Mouse (Mus musculus): Measurements from ENCODE around the gene Hipk2. TPM values are rescaled to one million over a fixed set of nuclear protein-coding genes. Genes with fewer than 3 reads are reported as not detected.
A peak's percentile ranks its signal among the peaks of the same experiment; 100 is the strongest.

Hipk2 gene
- polyA plus RNA-seq, 1 experiment from 2014 or later, result 25.6 TPM

GRCm38 (mm10) chr6:38797548-38797947 is 78.4 kb downstream of the Hipk2 start:
- no peak for ATAC-seq (ENCODE audit: insufficient read depth, low FRiP score, low read depth)
- no peak overlapping the region for H3K27ac ChIP-seq
- 70% methylated on average over 3 of the region's 3 CpGs for WGBS
- no peak overlapping the region for H3K4me2 ChIP-seq
- H3K4me3 ChIP-seq (replicated peaks), result no peak overlapping the region
- no peak overlapping the region for H3K9ac ChIP-seq
- H3K36me3 ChIP-seq, result no peaks in the 10 kb centered on the region
- no peaks in the 10 kb centered on the region for H3K27me3 ChIP-seq (replicated peaks)
- H3K9me3 ChIP-seq, result no peaks in the 10 kb centered on the region
- H3K4me1 ChIP-seq, result peaks cover 2% of the 10 kb centered on the region; the same call in 1 of the 2 replicates

DNA sequence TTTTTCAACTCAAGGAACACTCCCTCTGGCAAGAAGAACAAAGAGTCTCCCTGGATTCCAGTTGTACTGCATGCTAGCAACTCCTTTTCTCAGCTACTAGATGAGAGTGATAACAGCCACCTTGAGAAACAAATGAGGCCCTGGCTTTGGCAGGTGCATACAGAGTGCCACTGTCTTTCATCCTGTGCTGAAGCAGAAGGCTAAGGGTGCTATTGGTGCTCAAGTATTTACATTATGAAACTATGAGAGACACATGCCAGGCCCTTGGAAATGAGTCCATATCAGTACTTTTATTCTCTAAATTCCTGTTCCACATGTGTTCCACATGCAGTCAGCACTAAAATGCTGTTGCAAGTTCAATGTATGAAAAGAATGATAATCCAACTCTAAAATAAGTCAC is 79.0 kb downstream of the Hipk2 start:
- Histone ChIP-seq H3K27ac (no peak overlapping the region), H3K27me3 (replicated peaks) (no peaks in the 10 kb centered on the region), H3K4me2 (no peak overlapping the region), H3K4me3 (replicated peaks) (no peak overlapping the region), H3K4me1 (peaks cover 2% of the 10 kb centered on the region; the same call in 1 of the 2 replicates), H3K36me3 (no peaks in the 10 kb centered on the region), H3K9me3 (no peaks in the 10 kb centered on the region), H3K9ac (no peak overlapping the region)
- no peak for ATAC-seq (ENCODE audit: insufficient read depth, low FRiP score, low read depth)

DNA sequence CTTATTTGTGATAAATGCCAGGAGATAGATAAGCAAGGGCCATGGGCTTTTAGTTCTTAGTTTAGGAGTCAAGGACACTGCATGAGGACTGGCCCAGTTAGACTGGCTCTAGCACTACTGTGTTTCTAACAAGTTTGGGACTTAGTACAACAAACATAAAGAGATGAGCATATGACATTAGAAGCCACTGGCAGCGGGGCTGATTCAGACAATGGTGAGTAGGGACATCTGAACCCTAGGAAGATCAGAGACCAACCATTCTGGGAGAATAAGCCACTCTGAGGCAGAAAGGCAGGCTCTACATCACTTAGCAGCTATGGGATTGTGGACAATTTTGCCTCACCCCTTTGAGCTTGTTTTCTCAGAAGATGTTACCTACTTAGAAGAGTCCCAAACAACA is 79.6 kb downstream of the Hipk2 start:
- no peak for ATAC-seq (ENCODE audit: insufficient read depth, low FRiP score, low read depth)
- 82% methylated on average over 1 of the region's 1 CpGs for WGBS
- no peak overlapping the region for H3K4me3 ChIP-seq (replicated peaks)

DNA sequence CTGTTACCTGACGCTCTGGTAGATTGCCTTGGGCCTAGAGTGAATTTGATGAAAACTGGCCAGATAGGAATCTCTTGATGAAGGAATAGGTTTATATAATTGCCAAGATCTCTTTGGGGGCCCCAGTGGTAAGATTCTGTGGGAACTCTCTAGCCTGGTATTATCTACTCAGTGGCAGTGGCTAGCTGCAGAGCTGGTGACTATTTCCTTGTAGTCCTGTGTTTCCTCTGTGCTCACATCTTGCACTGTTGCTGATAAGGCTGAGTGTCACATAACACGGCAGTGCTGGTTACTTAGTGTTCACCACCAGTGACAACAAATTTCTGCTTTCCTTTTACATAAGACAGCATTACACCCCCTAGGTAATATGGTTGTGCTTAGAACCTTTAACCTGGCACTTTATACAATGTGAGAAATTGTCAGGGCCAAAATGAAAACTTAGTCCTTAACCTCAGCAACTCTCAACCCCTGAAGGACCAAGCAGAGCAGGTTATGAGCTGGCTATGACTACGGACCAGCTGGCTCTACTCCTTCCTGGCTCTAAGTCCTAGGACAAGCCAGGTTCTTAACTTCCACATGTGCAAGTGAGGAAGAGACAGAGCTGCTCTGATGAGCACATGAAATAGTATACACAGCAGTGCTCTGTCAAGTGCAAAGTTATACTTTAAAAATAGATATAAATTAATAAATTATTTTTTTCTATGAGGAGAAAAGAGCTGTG is 80.7 kb downstream of the Hipk2 start:
- H3K27me3 ChIP-seq (replicated peaks), result no peaks in the 10 kb centered on the region

More for the DNA sequence above, 79.6 kb downstream of the Hipk2 start:
- peaks cover 2% of the 10 kb centered on the region; the same call in 1 of the 2 replicates for H3K4me1 ChIP-seq
- no peaks in the 10 kb centered on the region for H3K36me3 ChIP-seq
- H3K27me3 ChIP-seq (replicated peaks), result no peaks in the 10 kb centered on the region
- no peak overlapping the region for H3K27ac ChIP-seq
- H3K9ac ChIP-seq, result no peak overlapping the region
- H3K9me3 ChIP-seq, result no peaks in the 10 kb centered on the region
- no peak overlapping the region for H3K4me2 ChIP-seq

DNA sequence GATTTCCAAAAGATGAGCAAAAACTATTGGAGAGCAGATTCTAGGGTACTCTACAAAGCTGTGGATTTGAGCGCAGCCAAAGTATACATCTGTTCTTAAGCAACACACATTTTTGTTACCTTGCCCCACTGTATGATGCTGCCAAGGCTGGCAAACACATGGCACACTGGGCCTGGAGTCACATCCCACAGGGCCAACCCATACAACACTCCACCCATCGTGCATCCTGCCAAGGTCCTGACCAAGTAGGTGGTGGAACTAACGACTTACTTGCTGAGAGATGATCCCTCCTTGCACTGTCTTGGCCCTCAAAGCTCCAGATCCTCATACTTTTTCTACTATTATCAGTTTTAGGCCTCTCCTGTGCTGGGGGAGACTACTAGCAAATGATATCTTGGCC is 83.0 kb downstream of the Hipk2 start:
- H3K36me3 ChIP-seq, result no peaks in the 10 kb centered on the region
- no peak overlapping the region for H3K4me3 ChIP-seq (replicated peaks)
- no peaks in the 10 kb centered on the region for H3K27me3 ChIP-seq (replicated peaks)
- H3K27ac ChIP-seq, result no peak overlapping the region
- H3K9ac ChIP-seq, result no peak overlapping the region
- WGBS, result 88% methylated on average over 3 of the region's 3 CpGs
- no peaks in the 10 kb centered on the region for H3K9me3 ChIP-seq
- H3K4me1 ChIP-seq, result peaks cover 6% of the 10 kb centered on the region; the same call in 1 of the 2 replicates
- no peak overlapping the region for H3K4me2 ChIP-seq
- no peak for ATAC-seq (ENCODE audit: insufficient read depth, low FRiP score, low read depth)

More for the DNA sequence above, 80.7 kb downstream of the Hipk2 start:
- ATAC-seq (ENCODE audit: insufficient read depth, low FRiP score, low read depth), result peak; percentile 58; the same call in 1 of the 2 replicates
- Histone ChIP-seq H3K4me1 (peaks cover 2% of the 10 kb centered on the region; the same call in 1 of the 2 replicates), H3K4me2 (no peak overlapping the region), H3K9me3 (no peaks in the 10 kb centered on the region), H3K27ac (no peak overlapping the region), H3K9ac (no peak overlapping the region), H3K4me3 (replicated peaks) (no peak overlapping the region), H3K36me3 (no peaks in the 10 kb centered on the region)
- WGBS, result 68% methylated on average over 3 of the region's 3 CpGs

- Histone ChIP-seq H3K9ac (no peak overlapping the region), H3K27me3 (replicated peaks) (no peaks in the 10 kb centered on the region), H3K27ac (no peak overlapping the region), H3K4me1 (peaks cover 17% of the 10 kb centered on the region), H3K36me3 (no peaks in the 10 kb centered on the region), H3K4me3 (replicated peaks) (no peak overlapping the region), H3K4me2 (no peak overlapping the region), H3K9me3 (no peaks in the 10 kb centered on the region)
- 77% methylated on average over 5 of the region's 5 CpGs for WGBS
- no peak for ATAC-seq (ENCODE audit: insufficient read depth, low FRiP score, low read depth)
Observed at GRCm38 (mm10) chr6:38789221-38789810, 86.6 kb downstream of the Hipk2 start.

DNA sequence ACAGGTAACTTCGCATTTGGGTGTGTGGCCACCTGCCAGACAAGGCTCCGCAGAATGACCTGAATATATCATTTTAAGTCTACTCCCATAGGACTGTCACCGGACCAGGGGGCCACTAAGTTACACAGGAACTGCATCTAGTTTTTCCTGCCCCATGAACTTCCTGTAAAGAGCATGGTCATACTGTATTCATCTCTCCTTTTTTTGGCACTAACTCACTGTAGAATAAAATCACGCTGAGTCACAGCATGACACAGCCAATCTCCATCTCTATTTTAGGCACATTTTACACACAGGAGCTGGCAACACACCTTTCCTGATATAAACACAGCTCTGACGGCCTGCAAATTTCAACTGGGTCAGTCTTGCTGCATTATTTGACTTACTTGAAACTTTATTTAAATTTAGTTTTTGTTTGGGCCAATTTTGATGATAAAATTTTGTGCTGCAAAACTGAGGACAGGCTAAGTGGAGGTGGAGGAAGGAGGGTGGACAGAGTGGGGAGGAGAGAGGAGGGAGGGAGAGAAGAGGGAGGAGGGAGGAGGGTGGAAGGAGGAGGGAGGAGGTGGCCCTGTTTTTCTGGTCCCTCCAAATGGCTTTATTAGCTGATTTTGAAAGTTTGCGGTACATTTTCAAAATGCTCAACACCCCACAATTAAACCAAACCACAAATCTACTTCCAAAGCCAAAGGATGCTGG is 88.0 kb downstream of the Hipk2 start:
- H3K9me3 ChIP-seq, result no peaks in the 10 kb centered on the region
- H3K27me3 ChIP-seq (replicated peaks), result no peaks in the 10 kb centered on the region
- H3K36me3 ChIP-seq, result no peaks in the 10 kb centered on the region
- 72% methylated on average over 6 of the region's 6 CpGs for WGBS
- ATAC-seq (ENCODE audit: insufficient read depth, low FRiP score, low read depth), result no peak
- no peak overlapping the region for H3K9ac ChIP-seq
- H3K27ac ChIP-seq, result no peak overlapping the region
- no peak overlapping the region for H3K4me2 ChIP-seq
- H3K4me3 ChIP-seq (replicated peaks), result no peak overlapping the region
- H3K4me1 ChIP-seq, result peaks cover 17% of the 10 kb centered on the region

- WGBS, result 32% methylated on average over 1 of the region's 1 CpGs
- no peaks in the 10 kb centered on the region for H3K27me3 ChIP-seq (replicated peaks)
- no peak overlapping the region for H3K4me3 ChIP-seq (replicated peaks)
- no peaks in the 10 kb centered on the region for H3K9me3 ChIP-seq
- H3K4me1 ChIP-seq, result peaks cover 17% of the 10 kb centered on the region
- peak overlapping the region; percentile 44; the same call in 1 of the 2 replicates for H3K27ac ChIP-seq
- no peaks in the 10 kb centered on the region for H3K36me3 ChIP-seq
- H3K4me2 ChIP-seq, result no peak overlapping the region
- no peak overlapping the region for H3K9ac ChIP-seq
- ATAC-seq (ENCODE audit: insufficient read depth, low FRiP score, low read depth), result peak; percentile 58; the same call in 1 of the 2 replicates
Observed at GRCm38 (mm10) chr6:38787134-38787533, 88.8 kb downstream of the Hipk2 start.

GRCm38 (mm10) chr6:38785747-38786146 is 90.2 kb downstream of the Hipk2 start:
- Histone ChIP-seq H3K27ac (no peak overlapping the region), H3K36me3 (no peaks in the 10 kb centered on the region), H3K4me1 (peaks cover 17% of the 10 kb centered on the region), H3K27me3 (replicated peaks) (no peaks in the 10 kb centered on the region), H3K9me3 (no peaks in the 10 kb centered on the region), H3K9ac (no peak overlapping the region), H3K4me3 (replicated peaks) (no peak overlapping the region), H3K4me2 (no peak overlapping the region)
- no peak for ATAC-seq (ENCODE audit: insufficient read depth, low FRiP score, low read depth)
- WGBS, result 54% methylated on average over 1 of the region's 1 CpGs

GRCm38 (mm10) chr6:38779411-38779810 is 96.6 kb downstream of the Hipk2 start:
- no peak for ATAC-seq (ENCODE audit: insufficient read depth, low FRiP score, low read depth)
- Histone ChIP-seq H3K9ac (no peak overlapping the region), H3K9me3 (no peaks in the 10 kb centered on the region), H3K27ac (no peak overlapping the region), H3K4me3 (replicated peaks) (no peak overlapping the region), H3K27me3 (replicated peaks) (no peaks in the 10 kb centered on the region), H3K4me2 (no peak overlapping the region), H3K36me3 (no peaks in the 10 kb centered on the region), H3K4me1 (no peaks in the 10 kb centered on the region; the same call in 1 of the 2 replicates)
- WGBS, result 87% methylated on average over 7 of the region's 7 CpGs

DNA sequence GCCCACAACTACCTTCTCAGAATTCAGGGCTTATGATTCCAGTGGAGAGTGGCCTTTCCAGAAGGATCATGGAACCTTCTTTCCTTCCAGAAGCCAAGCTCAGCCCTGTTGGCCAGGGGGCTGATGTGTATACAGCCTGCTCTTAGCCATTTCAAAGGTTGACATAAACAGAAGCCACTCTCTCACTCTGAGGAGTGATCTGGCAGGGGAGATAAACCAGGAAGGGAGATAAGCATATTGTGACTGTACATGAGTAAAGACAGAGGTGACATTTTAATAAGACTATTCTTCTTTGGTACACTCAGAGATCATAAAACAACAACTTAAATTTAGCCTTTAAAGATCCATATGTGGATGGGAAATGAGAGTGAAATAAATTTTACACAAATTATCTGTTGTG is 97.1 kb downstream of the Hipk2 start:
- Histone ChIP-seq H3K4me3 (replicated peaks) (no peak overlapping the region), H3K36me3 (no peaks in the 10 kb centered on the region), H3K4me2 (no peak overlapping the region)

GRCm38 (mm10) chr6:38776000-38776584 is 99.9 kb downstream of the Hipk2 start:
- Histone ChIP-seq H3K27me3 (replicated peaks) (no peaks in the 10 kb centered on the region), H3K9me3 (no peaks in the 10 kb centered on the region), H3K9ac (no peak overlapping the region), H3K4me2 (no peak overlapping the region), H3K36me3 (no peaks in the 10 kb centered on the region), H3K27ac (no peak overlapping the region), H3K4me3 (replicated peaks) (no peak overlapping the region), H3K4me1 (peaks cover 6% of the 10 kb centered on the region; the same call in 1 of the 2 replicates)
- WGBS, result 79% methylated on average over 2 of the region's 2 CpGs
- no peak for ATAC-seq (ENCODE audit: insufficient read depth, low FRiP score, low read depth)

More for the DNA sequence above, 97.1 kb downstream of the Hipk2 start:
- Histone ChIP-seq H3K27ac (no peak overlapping the region), H3K27me3 (replicated peaks) (no peaks in the 10 kb centered on the region), H3K4me1 (no peaks in the 10 kb centered on the region; the same call in 1 of the 2 replicates), H3K9me3 (no peaks in the 10 kb centered on the region), H3K9ac (no peak overlapping the region)
- peak; percentile 66; the same call in 1 of the 2 replicates for ATAC-seq (ENCODE audit: insufficient read depth, low FRiP score, low read depth)

Data from stomach, embryonic 15.5 days (tissue).